Mouse (Mus musculus) cerebellum, adult 9-10 months (tissue): ENCODE measurements around the gene Epn2.

ENCODE experiments used
- DNase-seq: peaks from one replicate; pipeline ENCODE4 v3.0.0; 2022

The Epn2 gene

DNA sequence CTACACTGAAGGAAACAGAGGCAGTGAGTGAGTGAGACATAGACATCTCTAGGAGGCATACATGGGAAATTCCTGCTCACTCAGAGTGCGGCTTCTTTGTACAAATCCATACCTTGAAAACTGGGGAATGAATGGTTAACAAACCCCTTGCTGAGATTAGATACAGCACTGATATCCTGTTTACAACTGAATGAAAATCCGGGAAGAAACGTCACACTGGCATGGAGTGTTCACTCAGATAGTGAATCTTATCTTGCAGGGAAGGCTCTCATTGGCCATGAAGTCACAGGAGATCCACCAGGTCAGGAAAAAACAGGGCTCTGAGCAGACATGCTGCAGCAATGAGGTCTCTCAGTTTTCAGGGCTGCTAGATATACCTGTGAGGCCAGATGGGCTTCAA is 42.5 kb downstream of the Epn2 start:
- DNase-seq: no peak

DNA sequence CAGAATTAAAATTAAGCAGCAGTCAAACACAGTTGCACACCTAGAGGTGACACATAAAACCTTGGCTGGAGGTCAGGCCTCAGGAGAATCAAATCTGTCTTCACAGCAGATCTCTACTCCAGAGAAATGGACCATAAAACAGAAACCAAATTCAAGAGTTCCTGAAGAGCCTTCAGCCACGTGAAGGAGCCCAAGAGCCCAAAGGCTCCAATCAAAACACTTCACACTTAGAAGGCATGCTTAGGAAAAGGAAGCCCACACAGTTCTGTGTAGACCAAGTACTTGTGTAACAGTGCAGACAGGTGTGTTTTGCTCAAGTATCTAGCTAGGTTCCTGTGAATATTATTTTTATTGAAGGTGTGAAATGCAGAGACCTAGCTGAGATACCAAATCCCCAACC is 44.0 kb downstream of the Epn2 start:
- no peak for DNase-seq

DNA sequence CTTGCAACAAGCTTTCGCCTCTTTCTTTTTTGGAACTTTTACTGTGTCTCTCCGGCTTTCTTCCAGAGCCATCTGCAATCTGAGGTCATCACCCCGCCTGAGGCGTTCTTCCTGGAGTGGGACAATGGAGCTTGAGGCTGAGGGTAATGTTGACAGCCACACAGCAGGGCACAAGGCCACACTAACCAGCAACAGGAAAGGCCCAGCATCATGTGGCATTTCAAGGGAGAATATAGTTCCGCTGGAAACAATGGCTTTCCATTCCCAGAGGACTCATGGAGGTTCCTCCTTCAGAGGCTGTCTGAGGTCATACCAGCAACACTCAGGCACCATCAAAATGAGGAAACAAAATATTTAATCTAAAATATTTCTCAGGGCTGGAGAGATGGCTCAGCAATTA is 45.9 kb downstream of the Epn2 start:
- no peak for DNase-seq

DNA sequence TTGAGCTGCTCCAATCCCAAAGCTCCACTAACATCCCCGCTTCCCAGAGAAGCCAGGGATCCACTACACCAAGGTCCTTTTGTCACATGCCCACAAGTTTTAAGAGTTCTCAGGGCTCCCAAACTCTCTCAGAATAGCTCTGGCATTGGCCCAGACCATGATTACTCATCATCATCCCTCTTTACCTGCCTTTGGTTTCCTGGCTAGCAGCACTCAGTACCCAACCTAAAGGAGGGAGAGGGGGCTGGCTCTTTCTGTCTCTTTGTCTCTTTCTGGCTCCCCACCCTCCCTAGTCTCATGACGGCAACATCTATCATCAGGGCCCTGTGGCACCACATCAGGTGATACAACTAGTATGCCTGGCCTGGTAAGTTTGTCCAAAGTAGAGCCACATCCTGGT is 46.7 kb downstream of the Epn2 start:
- no peak for DNase-seq

DNA sequence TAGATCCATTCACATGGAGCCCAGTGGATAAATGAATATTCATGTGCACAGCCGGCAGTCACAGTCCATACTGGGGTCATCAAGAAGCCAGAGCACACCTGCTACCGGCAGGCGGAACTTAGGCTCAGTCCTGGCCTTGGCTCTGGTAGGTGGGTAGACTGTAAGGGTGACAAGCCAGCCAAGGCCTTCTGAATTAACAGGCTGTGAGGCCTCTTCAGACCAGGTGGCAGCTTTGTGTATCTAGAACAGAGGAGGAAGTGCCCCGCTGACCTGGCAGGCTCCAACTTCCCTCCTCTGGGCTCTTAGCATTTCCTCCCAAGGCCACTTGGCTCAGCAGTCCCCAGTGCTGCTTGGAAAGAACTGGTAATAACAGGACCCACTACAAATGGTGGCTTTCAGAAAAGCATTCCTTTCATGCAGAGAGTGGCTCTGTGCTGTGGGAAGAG is 50.2 kb downstream of the Epn2 start:
- DNase-seq: peak; percentile 92

DNA sequence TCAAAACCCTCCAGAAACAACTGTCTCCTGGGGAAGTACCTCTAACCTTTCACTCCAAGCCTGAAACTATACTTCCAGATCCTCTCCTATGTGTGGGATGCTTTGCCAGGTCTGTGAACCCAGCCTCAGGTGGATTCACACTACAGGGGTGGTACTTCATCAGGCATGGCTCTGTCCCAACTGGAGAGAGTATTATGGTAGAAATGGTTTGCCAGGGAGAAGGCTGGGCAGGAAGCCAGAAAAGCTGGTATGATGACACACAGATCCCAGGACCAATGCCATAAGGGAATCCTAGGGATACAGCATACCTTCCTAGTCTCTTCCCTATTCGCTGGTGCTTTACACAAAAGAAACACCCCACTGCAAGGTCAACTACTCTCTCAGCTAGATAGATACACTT is 52.6 kb downstream of the Epn2 start:
- peak; percentile 92 for DNase-seq

DNA sequence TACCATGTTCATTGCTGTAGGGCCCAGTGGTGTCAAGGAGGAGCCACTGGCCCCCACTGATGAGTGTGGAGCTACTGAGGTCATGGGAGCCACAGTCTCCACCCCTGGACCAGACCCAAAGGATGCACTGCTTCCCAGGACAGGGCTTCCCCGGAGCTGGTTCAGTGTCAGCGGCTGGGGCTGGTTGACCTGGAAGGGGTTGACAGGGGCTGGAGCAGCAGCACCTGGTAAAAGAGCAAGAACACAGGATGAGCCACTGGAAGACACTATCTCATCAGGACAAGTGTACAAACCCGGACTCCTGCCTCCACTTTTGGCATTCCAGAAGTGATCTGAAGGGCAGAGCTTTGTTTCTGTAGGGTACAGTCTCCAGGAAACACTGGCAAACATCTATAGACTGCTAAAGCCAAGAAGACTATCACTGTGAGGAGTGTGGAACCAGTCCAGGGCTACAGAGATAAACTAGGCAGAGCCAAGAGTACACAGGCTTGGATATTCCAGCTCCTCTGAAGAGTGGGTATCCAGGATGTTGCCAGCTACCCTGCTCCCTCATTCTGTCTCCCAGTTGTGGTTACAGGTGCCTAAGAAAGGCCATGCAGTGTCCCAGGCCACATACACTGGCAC is 59.9 kb downstream of the Epn2 start:
- no peak for DNase-seq

DNA sequence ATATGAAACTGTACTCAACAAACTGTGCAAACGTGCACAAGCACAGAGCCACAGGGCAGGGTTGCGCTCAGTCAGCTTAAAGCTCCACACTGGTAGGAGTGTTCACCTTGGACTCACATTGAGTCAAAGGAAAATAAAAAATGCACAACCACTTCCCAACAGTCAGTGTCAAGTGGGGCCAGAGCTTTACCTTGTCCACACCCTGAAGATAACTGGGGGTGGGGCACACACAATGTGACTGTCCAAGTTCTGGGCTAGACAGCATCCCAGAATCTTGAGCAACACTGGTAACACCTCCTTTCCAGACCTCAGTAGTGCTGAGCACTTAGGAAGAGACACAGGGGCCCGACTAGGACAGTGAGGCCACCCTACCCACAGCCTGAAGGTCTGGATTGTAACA is 60.6 kb downstream of the Epn2 start:
- no peak for DNase-seq

DNA sequence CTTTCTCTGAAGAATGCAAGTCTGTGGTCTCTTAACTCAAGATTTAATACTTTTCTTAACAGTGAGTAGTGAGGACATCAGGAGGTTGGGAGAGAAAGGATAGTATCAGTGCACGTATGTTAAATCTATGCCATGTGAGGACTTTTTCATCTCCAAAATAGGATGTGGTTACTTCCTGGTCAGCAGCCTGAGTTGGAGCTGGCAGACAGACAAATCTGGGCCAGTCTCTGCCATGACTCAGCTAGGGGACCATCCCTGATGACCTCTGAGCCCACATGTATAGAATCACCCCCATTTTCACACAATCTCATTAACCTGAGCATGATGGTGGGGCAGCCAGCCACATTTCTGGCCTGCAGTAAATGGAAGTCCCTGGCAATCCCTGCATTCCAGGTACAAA is 61.5 kb downstream of the Epn2 start:
- DNase-seq: no peak

DNA sequence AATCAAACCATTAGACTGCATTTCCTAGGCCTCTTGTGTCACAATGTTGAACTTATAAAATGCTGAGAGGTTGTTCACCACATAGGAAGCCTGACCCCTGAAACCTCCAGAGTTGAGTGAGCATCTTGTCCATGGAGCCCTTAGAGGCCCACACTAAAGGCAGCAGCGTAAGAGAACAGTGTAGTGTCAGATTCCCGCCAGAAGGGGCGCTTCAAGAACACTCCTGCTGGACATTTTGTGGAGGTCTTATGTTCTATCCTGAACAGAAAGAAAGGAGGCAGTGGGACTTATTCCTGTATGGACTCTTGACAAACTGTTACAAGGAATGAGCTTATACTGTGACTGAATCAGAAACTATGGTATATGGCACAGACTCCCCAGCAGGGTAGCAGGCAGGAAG is 64.5 kb downstream of the Epn2 start:
- peak; percentile 59 for DNase-seq

DNA sequence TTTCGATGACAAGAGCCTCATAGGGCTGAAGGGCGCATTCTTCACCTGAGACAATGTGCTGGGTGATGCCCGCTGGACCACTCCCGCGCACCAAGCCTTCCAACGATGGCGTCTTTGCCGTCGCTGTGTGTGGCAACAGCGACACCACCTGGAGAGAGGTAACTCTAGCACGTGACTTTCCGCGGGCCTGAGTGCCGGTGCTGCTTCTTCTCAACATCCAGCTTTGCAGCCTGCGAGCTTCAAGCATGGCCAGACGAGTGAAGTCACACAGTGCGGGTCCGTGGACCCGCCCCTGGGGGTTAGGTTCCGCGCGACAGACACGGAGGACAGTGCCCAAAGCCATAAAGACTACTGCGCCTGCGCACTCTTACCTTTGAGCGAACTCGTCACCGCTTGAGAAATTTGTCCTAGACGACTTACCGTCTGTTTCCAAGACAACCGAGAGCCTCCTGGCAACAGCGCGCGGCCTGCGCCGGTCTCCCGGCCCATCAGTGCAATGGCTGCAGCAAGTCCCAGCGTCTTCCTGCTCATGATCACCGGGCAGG is 74.7 kb downstream of the Epn2 start, which contains the start of gene B9d1:
Gene B9d1, plus strand, starts transcription at position 432 of the 545 bp plus-strand sequence.
- peak; percentile 99 for DNase-seq

DNA sequence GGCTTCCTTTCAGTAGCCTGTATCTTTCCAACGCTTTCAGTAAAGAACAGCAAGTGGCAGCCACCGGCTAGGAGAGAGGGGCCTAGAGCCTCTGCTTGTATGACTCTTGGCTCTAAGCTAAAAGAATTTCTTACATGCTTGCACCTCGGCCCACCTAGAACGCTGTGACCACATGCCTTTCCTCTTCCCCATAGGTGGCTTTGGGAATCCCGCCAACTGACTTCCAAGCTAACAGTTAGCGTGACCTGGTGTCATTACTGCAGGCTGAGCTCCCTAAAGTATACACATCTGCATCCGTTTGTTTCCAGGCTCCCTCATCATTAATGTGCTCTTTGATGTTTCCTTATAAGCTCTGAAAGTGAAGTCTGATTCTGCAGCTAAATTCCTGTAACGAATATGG is 75.6 kb downstream of the Epn2 start:
- DNase-seq: peak; percentile 71

DNA sequence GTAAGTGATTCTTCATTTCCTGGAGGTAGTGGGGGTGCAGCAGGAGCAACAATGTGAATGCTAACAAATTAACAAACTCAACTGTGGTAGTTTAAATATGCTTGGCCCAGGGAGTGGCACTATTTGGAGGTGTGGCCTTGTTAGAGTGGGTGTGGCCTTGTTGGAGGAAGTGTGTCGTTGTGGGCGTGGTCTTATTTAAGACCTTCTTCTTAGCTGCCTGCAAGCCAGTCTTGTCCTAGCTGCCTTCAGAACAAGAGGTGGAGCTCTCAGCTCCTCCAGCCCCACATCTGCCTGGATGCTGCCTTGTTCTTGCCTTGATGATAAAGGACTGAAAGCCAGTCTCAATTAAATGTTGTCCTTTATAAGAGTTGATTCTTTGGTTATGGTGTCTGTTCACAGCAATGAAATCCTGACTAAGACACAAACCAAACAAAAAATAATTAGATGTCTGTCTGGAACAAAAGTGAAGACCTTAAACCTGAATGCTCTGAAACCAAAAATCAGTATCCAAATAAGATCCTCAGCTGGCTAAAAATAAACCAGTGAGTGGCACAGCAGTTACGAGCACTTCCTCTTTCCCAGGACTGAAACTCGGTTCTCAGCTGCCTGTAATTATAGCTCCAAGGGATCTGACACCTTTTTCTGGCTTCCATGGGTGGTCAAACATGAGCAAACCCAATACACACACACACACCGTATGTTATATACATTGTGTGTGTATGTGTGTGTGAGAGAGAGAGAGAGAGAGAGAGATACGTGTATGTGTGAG is 80.6 kb downstream of the Epn2 start:
- DNase-seq: no peak

DNA sequence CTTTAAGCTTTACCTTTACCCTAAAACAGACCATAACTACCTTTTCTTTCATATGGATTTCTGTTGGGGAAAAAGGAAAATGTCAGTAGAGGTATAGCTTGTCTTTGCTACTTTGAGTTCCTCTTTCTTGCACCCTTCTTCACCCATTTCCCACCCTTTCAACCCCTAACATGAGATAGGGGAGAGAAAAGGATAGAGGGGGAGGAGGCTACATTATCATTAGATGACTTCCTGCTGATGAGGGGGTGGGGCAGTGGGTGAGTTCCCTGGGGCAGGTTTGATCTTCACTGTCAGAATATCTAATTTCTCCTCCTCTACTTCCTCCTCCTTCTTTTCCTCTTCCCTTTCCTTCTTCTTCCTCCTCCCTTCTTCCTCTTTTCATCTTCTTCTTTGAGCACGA is 82.0 kb downstream of the Epn2 start:
- DNase-seq: no peak

DNA sequence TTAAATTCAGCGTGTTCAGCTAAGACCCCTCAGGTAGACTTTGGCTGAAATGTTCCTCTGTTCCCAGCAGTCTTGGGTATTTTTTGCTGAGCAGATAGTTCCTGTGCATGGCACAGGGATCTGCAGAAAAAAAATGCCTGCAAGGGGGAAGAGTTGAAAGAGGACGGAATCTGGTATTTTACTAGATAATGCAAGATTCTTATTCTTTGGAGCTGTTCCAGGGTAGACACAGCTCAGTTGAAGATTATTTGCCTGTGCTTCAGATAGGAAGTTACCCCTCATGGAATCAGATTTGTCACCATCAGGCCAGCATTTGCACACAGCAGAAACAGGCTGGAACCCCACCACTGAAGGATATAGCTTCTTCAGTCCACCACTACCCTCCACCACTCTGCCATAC is 84.0 kb downstream of the Epn2 start:
- no peak for DNase-seq

DNA sequence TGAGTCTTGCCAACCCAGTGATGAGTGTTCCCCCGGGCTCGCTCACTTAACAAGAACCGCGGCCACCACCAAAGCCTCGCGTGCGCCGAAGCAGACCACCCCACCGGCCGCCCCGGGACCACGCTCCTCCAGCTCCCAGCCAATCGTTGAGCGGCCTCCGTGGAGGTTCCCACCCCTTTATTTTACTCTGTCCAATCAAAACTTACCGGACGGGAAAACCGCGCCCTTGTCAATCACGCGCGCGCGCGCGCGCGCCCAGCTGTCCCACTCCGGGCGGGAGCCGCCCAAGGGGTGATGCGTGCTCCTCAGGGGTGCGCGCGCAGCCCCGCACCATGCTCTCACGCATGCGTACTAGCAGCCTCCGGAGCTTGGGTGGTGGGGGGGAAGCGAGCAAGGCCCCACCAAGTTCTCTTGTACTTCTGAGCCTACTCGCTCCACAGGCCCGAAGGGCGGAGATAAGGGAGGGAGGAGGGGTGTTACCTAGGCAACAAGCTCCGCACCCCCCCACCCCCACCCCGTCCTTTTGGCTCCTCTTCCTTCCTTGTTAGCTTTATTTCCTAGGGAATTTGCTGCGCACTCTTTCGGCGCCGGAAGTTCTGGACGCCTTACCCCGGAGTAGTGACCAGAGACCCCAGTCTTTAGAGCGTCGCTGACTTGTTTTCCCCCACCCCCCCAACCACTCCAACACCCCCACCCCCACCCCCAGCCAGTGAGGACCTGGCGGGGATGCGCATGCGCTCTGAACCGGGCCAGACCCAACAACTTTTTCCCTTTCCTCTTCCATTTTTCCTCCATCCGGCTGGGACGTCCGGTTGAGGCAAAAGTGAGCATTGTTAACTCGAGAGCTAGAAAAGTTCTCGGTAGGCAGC is 85.1 kb downstream of the Epn2 start, which contains the start of gene Mapk7:
Gene Mapk7, minus strand, starts transcription at position 278 of the 869 bp plus-strand sequence.
- DNase-seq: peak; percentile 96

DNA sequence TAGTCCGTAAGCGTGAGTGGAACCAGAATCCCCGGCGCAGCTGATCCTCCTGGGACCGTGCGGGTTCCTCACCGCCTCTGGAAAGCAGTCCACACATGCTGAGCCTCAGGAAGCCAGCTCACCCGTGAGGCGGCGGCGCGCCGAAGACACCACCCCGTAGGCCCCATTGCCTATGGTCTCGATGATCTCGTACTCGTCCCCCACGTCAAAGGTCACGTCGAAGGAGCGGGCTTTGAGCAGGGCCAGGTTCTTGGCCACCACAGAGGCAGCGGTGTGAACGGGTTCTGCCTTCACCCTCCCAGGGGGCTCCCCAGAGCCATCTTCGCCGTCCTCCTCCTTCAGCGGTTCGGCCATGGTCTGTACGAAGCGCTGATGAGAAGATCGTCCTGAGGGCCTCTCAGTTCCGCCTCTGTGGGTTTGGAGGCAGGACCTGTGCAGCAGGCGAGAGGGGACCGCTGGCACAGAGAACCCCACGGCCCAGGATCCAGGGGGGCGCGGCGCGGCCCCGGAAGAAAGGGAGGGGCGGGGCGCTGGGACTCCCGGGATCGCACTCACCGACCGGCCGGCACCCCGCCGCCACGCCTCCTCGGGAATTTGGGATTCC is 85.9 kb downstream of the Epn2 start:
- DNase-seq: peak; percentile 68

DNA sequence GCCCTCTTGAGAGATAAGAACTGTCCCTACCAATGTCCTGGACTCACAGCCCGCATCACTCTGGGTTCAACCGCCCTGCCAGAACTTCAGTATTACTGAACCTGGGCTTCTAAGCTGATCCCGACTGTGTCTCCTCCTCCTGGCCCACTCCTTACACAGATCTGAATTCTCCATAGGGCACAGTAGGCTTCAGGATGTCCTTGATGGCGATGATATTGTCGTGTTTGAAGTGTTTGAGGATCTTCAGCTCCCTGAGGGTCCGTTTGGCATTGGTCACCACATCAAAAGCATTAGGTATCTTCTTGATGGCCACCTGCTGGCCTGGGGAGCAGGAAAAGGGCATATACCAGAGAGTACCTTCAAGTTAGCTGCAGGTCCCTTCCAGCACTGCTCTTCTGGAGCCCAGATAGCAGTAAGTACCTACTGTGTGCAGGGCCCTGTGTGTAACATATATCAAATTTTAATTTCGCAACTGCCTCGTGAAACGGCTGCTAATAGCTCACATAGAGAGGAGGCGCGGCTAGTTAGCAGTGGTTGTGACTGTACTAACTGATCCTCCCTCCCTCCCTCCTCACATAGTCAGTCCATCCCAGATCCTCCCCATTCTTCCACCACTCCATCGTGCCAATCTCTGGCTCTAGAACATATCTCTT is 86.6 kb downstream of the Epn2 start:
- DNase-seq: no peak

DNA sequence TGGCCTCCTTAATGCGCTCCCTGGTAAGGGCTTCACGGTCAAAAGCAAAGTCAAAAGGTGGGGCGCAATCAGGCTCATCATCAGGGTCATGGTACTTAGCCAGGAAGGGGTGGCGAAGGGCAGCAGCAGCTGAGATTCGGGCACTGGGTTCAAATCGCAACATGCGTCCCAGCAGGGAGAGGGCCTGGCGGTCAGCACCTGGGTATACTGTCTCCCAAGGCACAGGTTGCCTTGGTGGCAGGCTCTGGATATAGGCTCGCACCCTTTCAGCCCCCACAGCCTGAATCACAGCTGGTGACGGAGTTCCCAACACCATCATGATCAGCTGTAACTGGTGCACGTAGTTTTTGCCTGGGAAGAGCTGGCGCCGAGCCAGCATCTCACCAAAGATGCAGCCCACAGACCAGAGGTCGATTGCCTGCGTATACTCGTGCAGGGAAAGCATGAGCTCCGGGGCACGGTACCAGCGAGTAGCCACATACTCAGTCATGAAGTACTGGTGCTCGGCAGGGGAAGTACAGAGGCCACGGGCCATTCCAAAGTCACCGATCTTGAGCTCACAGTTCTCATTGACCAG is 88.5 kb downstream of the Epn2 start:
- no peak for DNase-seq

DNA sequence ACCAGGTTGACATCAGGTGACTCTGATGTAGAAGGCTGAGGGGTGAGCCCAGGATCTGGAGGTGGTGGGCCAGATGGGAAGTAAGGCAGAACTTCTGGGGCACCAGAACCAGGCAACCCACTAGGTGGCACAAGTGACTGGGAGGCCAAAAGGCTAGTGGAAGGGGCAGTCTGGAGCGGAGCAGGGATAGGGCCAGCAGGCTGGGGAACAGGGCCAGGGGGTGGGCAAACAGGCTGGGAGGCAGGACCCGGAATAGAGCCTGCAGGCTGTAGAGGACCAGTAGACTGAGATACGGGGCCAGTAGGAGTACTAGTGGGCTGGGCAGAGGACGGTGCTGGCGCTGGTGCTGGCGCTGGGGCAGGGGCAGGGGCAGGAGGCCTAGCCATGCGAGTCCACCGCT is 89.6 kb downstream of the Epn2 start:
- no peak for DNase-seq

DNA sequence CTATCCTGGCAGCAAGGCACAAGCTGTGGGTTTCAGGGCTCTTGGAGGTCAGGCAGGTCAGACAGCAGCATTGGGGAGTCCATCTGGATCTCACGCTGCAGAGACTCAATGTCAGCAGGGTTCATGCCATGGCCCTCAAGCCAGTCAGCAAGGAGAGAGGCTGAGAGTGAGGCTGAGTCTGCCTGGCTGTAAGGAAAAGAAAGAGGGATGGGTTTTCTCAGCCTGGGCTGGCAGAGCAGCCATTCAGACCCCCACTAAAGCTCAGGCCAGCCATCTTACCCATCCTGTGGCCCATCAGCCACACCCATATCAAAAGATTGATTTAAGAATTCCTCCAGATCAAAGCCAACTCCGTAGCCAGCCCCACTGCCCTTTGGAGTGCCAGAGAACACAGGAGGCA is 90.4 kb downstream of the Epn2 start:
- DNase-seq: no peak

DNA sequence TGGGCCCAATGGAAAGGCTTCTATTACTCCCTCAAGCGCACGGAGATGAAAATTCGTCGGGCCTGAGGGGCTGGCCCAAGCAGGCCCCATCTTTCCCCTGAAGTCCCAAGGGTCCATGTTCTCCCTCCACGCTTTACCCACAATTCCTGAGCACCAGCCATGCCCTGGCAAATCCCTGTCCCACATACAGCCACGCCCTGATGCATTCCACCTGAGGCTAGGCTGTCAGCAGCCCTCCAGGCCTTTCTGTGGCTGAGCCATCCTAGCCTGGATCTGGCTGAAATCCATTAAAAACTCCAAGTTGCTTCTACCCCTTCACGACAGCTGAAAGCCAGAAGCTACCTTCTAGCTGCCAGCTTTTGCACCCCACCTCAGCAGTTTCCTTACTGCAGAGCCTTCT is 91.6 kb downstream of the Epn2 start:
- no peak for DNase-seq
